ENCODE assay signal across 12 mouse cellular contexts in the genomic region with DNA sequence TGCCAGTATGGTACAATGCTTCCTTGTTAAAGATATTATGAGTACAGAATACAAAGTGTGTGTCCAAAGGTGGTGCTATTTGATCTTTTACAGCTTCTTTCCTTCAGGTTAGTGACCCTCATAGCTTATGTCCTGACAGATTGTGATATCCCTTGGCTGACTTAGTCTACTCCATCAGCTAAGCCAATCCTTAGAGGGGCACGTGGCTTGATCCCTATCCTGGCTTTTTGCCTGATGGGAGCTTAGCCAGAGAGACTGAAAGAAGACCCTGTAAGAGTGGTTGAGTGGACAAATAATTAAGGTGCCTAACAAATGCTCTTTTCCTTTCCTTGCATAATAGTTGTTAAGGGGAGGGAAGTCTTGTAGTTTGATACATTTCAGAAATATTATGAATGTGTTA.
DNase-seq lines count a peak whose midpoint lies in the region; ATAC-seq lines count a peak whose summit lies in the region.
"Had no signal": no experiment of that assay in that cellular context is flagged by ENCODE, and none has a peak within 500 bp of the region (broad histone marks: within the 10 kb centered on the region; RNA-seq: fewer than 3 reads in every experiment).

No protein-coding gene starts in this region.

- no peak overlapping the region for H3K4me2 ChIP-seq in neural tube, embryonic 13.5 days
- H3K4me2 ChIP-seq in hindbrain, embryonic 14.5 days (replicated peaks): no peak overlapping the region
- no peak overlapping the region for H3K4me2 ChIP-seq in neural tube, embryonic 15.5 days
- H3K4me2 ChIP-seq: lung, embryonic 15.5 days had no signal

- peaks cover 12% of the 10 kb centered on the region; the same call in 1 of the 2 replicates for H3K4me1 ChIP-seq in neural tube, embryonic 13.5 days (replicated peaks)
- no peaks in the 10 kb centered on the region for H3K4me1 ChIP-seq in hindbrain, embryonic 14.5 days (replicated peaks; ENCODE audit: control insufficient read depth, insufficient read depth, low read length)
- 0 out of 2 replicates have a peak, but pooled peaks cover 2% of the 10 kb centered on the region for H3K4me1 ChIP-seq in neural tube, embryonic 15.5 days
- H3K4me1 ChIP-seq: embryonic facial prominence, embryonic 10.5 days had no signal

- DNase-seq in kidney, postnatal 36 days: peak; percentile 14 to 15
- DNase-seq in kidney, postnatal 14 days: no peak
- no peak for DNase-seq in neural tube, embryonic 10.5 days (ENCODE audit: extremely low spot score, low spot score)
- DNase-seq in hindbrain, embryonic 14.5 days (ENCODE audit: low spot score): peak; percentile 47
- DNase-seq in testis, postnatal 14 days (ENCODE audit: low spot score): no peak
- DNase-seq in spleen, postnatal 36 days (ENCODE audit: low spot score in 2 of 2): no peak
- DNase-seq: thymus, postnatal 25 days had no signal

- H3K27ac ChIP-seq in neural tube, embryonic 13.5 days (replicated peaks): no peak overlapping the region
- H3K27ac ChIP-seq in hindbrain, embryonic 14.5 days: no peak overlapping the region
- no peak overlapping the region for H3K27ac ChIP-seq in neural tube, embryonic 15.5 days (replicated peaks)
- H3K27ac ChIP-seq: embryonic facial prominence, embryonic 10.5 days had no signal

- H3K36me3 ChIP-seq in neural tube, embryonic 13.5 days: peaks cover 14% of the 10 kb centered on the region; the same call in 1 of the 2 replicates
- H3K36me3 ChIP-seq in hindbrain, embryonic 14.5 days (replicated peaks; ENCODE audit: control insufficient read depth, insufficient read depth): peaks cover 21% of the 10 kb centered on the region
- H3K36me3 ChIP-seq in neural tube, embryonic 15.5 days: no peaks in the 10 kb centered on the region
- H3K36me3 ChIP-seq: lung, embryonic 15.5 days had no signal

- no peaks in the 10 kb centered on the region for H3K27me3 ChIP-seq in neural tube, embryonic 13.5 days
- no peaks in the 10 kb centered on the region for H3K27me3 ChIP-seq in hindbrain, embryonic 14.5 days (ENCODE audit: control insufficient read depth, insufficient read depth, low read length)
- no peaks in the 10 kb centered on the region for H3K27me3 ChIP-seq in neural tube, embryonic 15.5 days (replicated peaks)
- H3K27me3 ChIP-seq: lung, embryonic 15.5 days had no signal

- WGBS in neural tube, embryonic 13.5 days: 49% methylated on average over 1 of the region's 1 CpGs
- WGBS in hindbrain, embryonic 14.5 days: 55% methylated on average over 1 of the region's 1 CpGs
- 56% methylated on average over 1 of the region's 1 CpGs for WGBS in neural tube, embryonic 15.5 days

- H3K9ac ChIP-seq in neural tube, embryonic 13.5 days: no peak overlapping the region
- H3K9ac ChIP-seq in hindbrain, embryonic 14.5 days: no peak overlapping the region
- H3K9ac ChIP-seq in neural tube, embryonic 15.5 days (replicated peaks): no peak overlapping the region
- H3K9ac ChIP-seq: lung, embryonic 15.5 days had no signal

- ATAC-seq in neural tube, embryonic 13.5 days (ENCODE audit: low read depth): peak; percentile 71
- ATAC-seq in hindbrain, embryonic 14.5 days (ENCODE audit: low FRiP score): peak; percentile 65; the same call in 1 of the 2 replicates
- peak; percentile 78 for ATAC-seq in neural tube, embryonic 15.5 days (ENCODE audit: low FRiP score)
- ATAC-seq: activated CD4-positive, CD25-positive, alpha-beta regulatory T cell, adult 4 months had no signal

- no peak overlapping the region for H3K4me3 ChIP-seq in neural tube, embryonic 13.5 days
- H3K4me3 ChIP-seq in hindbrain, embryonic 14.5 days (replicated peaks; ENCODE audit: low read length): no peak overlapping the region
- H3K4me3 ChIP-seq in neural tube, embryonic 15.5 days (replicated peaks): no peak overlapping the region
- H3K4me3 ChIP-seq: embryonic facial prominence, embryonic 10.5 days; lung, embryonic 15.5 days had no signal

- no peaks in the 10 kb centered on the region for H3K9me3 ChIP-seq in neural tube, embryonic 13.5 days
- H3K9me3 ChIP-seq in hindbrain, embryonic 14.5 days (ENCODE audit: control insufficient read depth, low read length): no peaks in the 10 kb centered on the region
- H3K9me3 ChIP-seq in neural tube, embryonic 15.5 days (replicated peaks): no peaks in the 10 kb centered on the region
- H3K9me3 ChIP-seq: embryonic facial prominence, embryonic 10.5 days; lung, embryonic 15.5 days had no signal

Comparison
In these comparisons a context has a peak if more than half of its experiments do, and no peak if none do; other contexts are left out.
1. DNase-seq: peak in kidney, postnatal 36 days (2 of 2) and hindbrain, embryonic 14.5 days (single experiment); none in kidney, postnatal 14 days (single experiment), neural tube, embryonic 10.5 days (single experiment), testis, postnatal 14 days (single experiment) and spleen, postnatal 36 days (0 of 2).
2. Peak in every context shown above with its lines, with median percentiles within 50 percentile points of each other: ATAC-seq.